Comparison of ENCODE assay signal across 9 mouse cellular contexts in genomic region chr11:116103572-116103971, GRCm38 (mm10). TPM values are rescaled to one million over a fixed set of nuclear protein-coding genes. Genes with fewer than 3 reads are reported as not detected.
DNase-seq lines count a peak whose midpoint lies in the region; ATAC-seq lines count a peak whose summit lies in the region.
"Had no signal": no experiment of that assay in that cellular context is flagged by ENCODE, and none has a peak within 500 bp of the region (broad histone marks: within the 10 kb centered on the region; RNA-seq: fewer than 3 reads in every experiment).

No protein-coding gene starts in this region.

- H3K36me3 ChIP-seq in forebrain, embryonic 15.5 days = no peaks in the 10 kb centered on the region
- H3K36me3 ChIP-seq in forebrain, embryonic 13.5 days (ENCODE audit: poor library complexity, severe bottlenecking) = no peaks in the 10 kb centered on the region
- H3K36me3 ChIP-seq in midbrain, embryonic 10.5 days = no peaks in the 10 kb centered on the region
- no peaks in the 10 kb centered on the region for H3K36me3 ChIP-seq in midbrain, embryonic 11.5 days (ENCODE audit: control insufficient read depth, insufficient read depth, low read length)
- no peaks in the 10 kb centered on the region for H3K36me3 ChIP-seq in intestine, embryonic 16.5 days (ENCODE audit: control insufficient read depth, insufficient read depth, low read length)
- no peaks in the 10 kb centered on the region; the same call in 1 of the 2 replicates for H3K36me3 ChIP-seq in stomach, embryonic 15.5 days

- no peak overlapping the region for H3K9ac ChIP-seq in forebrain, embryonic 15.5 days (replicated peaks)
- no peak overlapping the region for H3K9ac ChIP-seq in forebrain, embryonic 13.5 days
- H3K9ac ChIP-seq in midbrain, embryonic 11.5 days (ENCODE audit: low read length) = no peak overlapping the region
- H3K9ac ChIP-seq in intestine, embryonic 16.5 days (ENCODE audit: low read depth, low read length) = peak overlapping the region; percentile 17; the same call in 1 of the 2 replicates
- no peak overlapping the region for H3K9ac ChIP-seq in stomach, embryonic 15.5 days

- no peak for DNase-seq in midbrain, embryonic 10.5 days (ENCODE audit: low spot score)
- no peak for DNase-seq in midbrain, embryonic 11.5 days (ENCODE audit: low spot score, missing footprints)
- DNase-seq in left cerebral cortex, postnatal 25 days (ENCODE audit: low spot score in 2 of 2) = no peak

- ATAC-seq in forebrain, embryonic 15.5 days (replicated peaks) = no peak
- no peak for ATAC-seq in forebrain, embryonic 13.5 days
- ATAC-seq in midbrain, embryonic 11.5 days (ENCODE audit: low FRiP score) = no peak
- no peak for ATAC-seq in intestine, embryonic 16.5 days
- no peak for ATAC-seq in stomach, embryonic 15.5 days (ENCODE audit: insufficient read depth, low FRiP score, low read depth)
- ATAC-seq in monocyte, adult 5-6 weeks (replicated peaks; ENCODE audit: insufficient number of reproducible peaks, low FRiP score, low TSS enrichment, poor library complexity, severe bottlenecking) = no peak

- WGBS in forebrain, embryonic 15.5 days = 72% methylated on average over 12 of the region's 12 CpGs
- WGBS in forebrain, embryonic 13.5 days = 78% methylated on average over 12 of the region's 12 CpGs
- WGBS in midbrain, embryonic 10.5 days = 89% methylated on average over 11 of the region's 12 CpGs
- WGBS in midbrain, embryonic 11.5 days = 77% methylated on average over 12 of the region's 12 CpGs
- WGBS in intestine, embryonic 16.5 days = 74% methylated on average over 12 of the region's 12 CpGs
- WGBS in stomach, embryonic 15.5 days = 61% methylated on average over 12 of the region's 12 CpGs

- H3K27me3 ChIP-seq in forebrain, embryonic 15.5 days = peaks cover 32% of the 10 kb centered on the region
- H3K27me3 ChIP-seq in forebrain, embryonic 13.5 days = peaks cover 33% of the 10 kb centered on the region
- peaks cover 54% of the 10 kb centered on the region for H3K27me3 ChIP-seq in midbrain, embryonic 10.5 days (ENCODE audit: low read depth, poor library complexity, severe bottlenecking)
- H3K27me3 ChIP-seq in midbrain, embryonic 11.5 days (ENCODE audit: control insufficient read depth, insufficient read depth, low read length) = peaks cover 28% of the 10 kb centered on the region
- H3K27me3 ChIP-seq in intestine, embryonic 16.5 days (replicated peaks; ENCODE audit: control insufficient read depth, insufficient read depth, low read length) = peaks cover 15% of the 10 kb centered on the region; the same call in 1 of the 2 replicates
- peaks cover 13% of the 10 kb centered on the region for H3K27me3 ChIP-seq in stomach, embryonic 15.5 days (replicated peaks)

- no peaks in the 10 kb centered on the region for H3K9me3 ChIP-seq in forebrain, embryonic 15.5 days
- no peaks in the 10 kb centered on the region for H3K9me3 ChIP-seq in forebrain, embryonic 13.5 days (replicated peaks)
- H3K9me3 ChIP-seq in midbrain, embryonic 10.5 days (replicated peaks) = no peaks in the 10 kb centered on the region
- no peaks in the 10 kb centered on the region for H3K9me3 ChIP-seq in midbrain, embryonic 11.5 days (ENCODE audit: control insufficient read depth, low read length)
- H3K9me3 ChIP-seq in intestine, embryonic 16.5 days (ENCODE audit: control insufficient read depth, low read length) = no peaks in the 10 kb centered on the region
- no peaks in the 10 kb centered on the region for H3K9me3 ChIP-seq in stomach, embryonic 15.5 days

- 0 out of 2 replicates have a peak overlapping the region, but pooled peaks have one; percentile 5 for H3K27ac ChIP-seq in forebrain, embryonic 15.5 days (replicated peaks)
- H3K27ac ChIP-seq in forebrain, embryonic 13.5 days = no peak overlapping the region
- H3K27ac ChIP-seq in midbrain, embryonic 10.5 days (replicated peaks) = peak overlapping the region; percentile 72
- H3K27ac ChIP-seq in midbrain, embryonic 11.5 days (ENCODE audit: low read depth, low read length) = no peak overlapping the region
- H3K27ac ChIP-seq in intestine, embryonic 16.5 days (ENCODE audit: low read length) = peak overlapping the region; percentile 70
- H3K27ac ChIP-seq in stomach, embryonic 15.5 days = peak overlapping the region; percentile 95

- H3K4me2 ChIP-seq in forebrain, embryonic 15.5 days (replicated peaks) = no peak overlapping the region
- no peak overlapping the region for H3K4me2 ChIP-seq in forebrain, embryonic 13.5 days
- H3K4me2 ChIP-seq in midbrain, embryonic 11.5 days = no peak overlapping the region
- no peak overlapping the region for H3K4me2 ChIP-seq in intestine, embryonic 16.5 days (ENCODE audit: low read depth, low read length)
- H3K4me2 ChIP-seq in stomach, embryonic 15.5 days = peak overlapping the region; percentile 33

- H3K4me3 ChIP-seq in forebrain, embryonic 15.5 days = no peak overlapping the region
- no peak overlapping the region for H3K4me3 ChIP-seq in forebrain, embryonic 13.5 days
- no peak overlapping the region for H3K4me3 ChIP-seq in midbrain, embryonic 10.5 days
- H3K4me3 ChIP-seq in midbrain, embryonic 11.5 days (ENCODE audit: low read depth, low read length) = no peak overlapping the region
- H3K4me3 ChIP-seq in intestine, embryonic 16.5 days (ENCODE audit: low read length) = no peak overlapping the region
- no peak overlapping the region for H3K4me3 ChIP-seq in stomach, embryonic 15.5 days (replicated peaks)
- H3K4me3 ChIP-seq: erythroblast, embryonic 14.5 days had no signal

- intact Hi-C loops in left cerebral cortex, postnatal 25 days (cut with DNase I) = loop anchor here (10.0 kb wide), 2 partner anchors 169 to 351 kb away; partner anchors contain the start of genes Recql5 and Sap30bp

- H3K4me1 ChIP-seq in forebrain, embryonic 15.5 days = peaks cover 41% of the 10 kb centered on the region
- peaks cover 44% of the 10 kb centered on the region for H3K4me1 ChIP-seq in forebrain, embryonic 13.5 days
- H3K4me1 ChIP-seq in midbrain, embryonic 10.5 days = peaks cover 65% of the 10 kb centered on the region
- peaks cover 31% of the 10 kb centered on the region for H3K4me1 ChIP-seq in midbrain, embryonic 11.5 days (ENCODE audit: control insufficient read depth, insufficient read depth, low read length)
- peaks cover 79% of the 10 kb centered on the region for H3K4me1 ChIP-seq in intestine, embryonic 16.5 days (ENCODE audit: control insufficient read depth, insufficient read depth, low read length)
- peaks cover 89% of the 10 kb centered on the region for H3K4me1 ChIP-seq in stomach, embryonic 15.5 days

RNA-seq across cellular contexts. Expression of gene Wbp2, which starts 16.8 kb away (rescaled TPM):
- 138 and 144 TPM in 2 replicates for polyA plus RNA-seq in forebrain, embryonic 15.5 days (2015; fragmentation: Nextera tagmentation; extraction: Ambion mirVana)
- polyA plus RNA-seq in forebrain, embryonic 13.5 days (2015; fragmentation: Nextera tagmentation; extraction: Ambion mirVana) = 114 and 115 TPM in 2 replicates
- 91.8 and 109 TPM in 2 replicates for polyA plus RNA-seq in midbrain, embryonic 10.5 days (2016; fragmentation: Nextera tagmentation; extraction: Ambion mirVana)
- 84.9 and 86.8 TPM in 2 replicates for polyA plus RNA-seq in midbrain, embryonic 11.5 days (2014; fragmentation: Nextera tagmentation; extraction: Ambion mirVana)
- polyA plus RNA-seq in intestine, embryonic 16.5 days (2015; fragmentation: Nextera tagmentation; extraction: Ambion mirVana) = 135 and 160 TPM in 2 replicates
- 70.4 and 77.6 TPM in 2 replicates for polyA plus RNA-seq in stomach, embryonic 15.5 days (2015; fragmentation: Nextera tagmentation; extraction: Ambion mirVana)
- total RNA-seq in monocyte, adult 5-6 weeks (2017) = 59.0 to 73.8 TPM (median 62.7 TPM) in 3 replicates
- 100 to 1,000 TPM; 342 to 363 TPM for total RNA-seq in left cerebral cortex, postnatal 25 days (2021)

RNA-seq across cellular contexts. Expression of gene Trim47, which starts 23.4 kb away (rescaled TPM):
- 7.0 and 7.7 TPM in 2 replicates for polyA plus RNA-seq in forebrain, embryonic 15.5 days (2015; fragmentation: Nextera tagmentation; extraction: Ambion mirVana)
- 2.7 and 2.8 TPM in 2 replicates for polyA plus RNA-seq in forebrain, embryonic 13.5 days (2015; fragmentation: Nextera tagmentation; extraction: Ambion mirVana)
- 2.7 TPM in 2 replicates for polyA plus RNA-seq in midbrain, embryonic 10.5 days (2016; fragmentation: Nextera tagmentation; extraction: Ambion mirVana)
- 2.7 TPM in 2 replicates for polyA plus RNA-seq in midbrain, embryonic 11.5 days (2014; fragmentation: Nextera tagmentation; extraction: Ambion mirVana)
- 13.9 and 14.7 TPM in 2 replicates for polyA plus RNA-seq in intestine, embryonic 16.5 days (2015; fragmentation: Nextera tagmentation; extraction: Ambion mirVana)
- 27.6 and 30.9 TPM in 2 replicates for polyA plus RNA-seq in stomach, embryonic 15.5 days (2015; fragmentation: Nextera tagmentation; extraction: Ambion mirVana)
- not detected in 3 replicates for total RNA-seq in monocyte, adult 5-6 weeks (2017)
- 1 to 10 TPM; 7.0 to 7.4 TPM for total RNA-seq in left cerebral cortex, postnatal 25 days (2021)

RNA-seq across cellular contexts. Expression of gene Unc13d, which starts 25.8 kb away (rescaled TPM):
- 0.70 and 0.80 TPM in 2 replicates for polyA plus RNA-seq in forebrain, embryonic 15.5 days (2015; fragmentation: Nextera tagmentation; extraction: Ambion mirVana)
- 0.84 and 0.98 TPM in 2 replicates for polyA plus RNA-seq in forebrain, embryonic 13.5 days (2015; fragmentation: Nextera tagmentation; extraction: Ambion mirVana)
- 2.5 and 3.1 TPM in 2 replicates for polyA plus RNA-seq in midbrain, embryonic 10.5 days (2016; fragmentation: Nextera tagmentation; extraction: Ambion mirVana)
- 0.82 and 1.1 TPM in 2 replicates for polyA plus RNA-seq in midbrain, embryonic 11.5 days (2014; fragmentation: Nextera tagmentation; extraction: Ambion mirVana)
- polyA plus RNA-seq in intestine, embryonic 16.5 days (2015; fragmentation: Nextera tagmentation; extraction: Ambion mirVana) = 6.4 and 7.5 TPM in 2 replicates
- polyA plus RNA-seq in stomach, embryonic 15.5 days (2015; fragmentation: Nextera tagmentation; extraction: Ambion mirVana) = 6.5 and 8.0 TPM in 2 replicates
- total RNA-seq in monocyte, adult 5-6 weeks (2017) = 27.7 to 53.1 TPM (median 29.1 TPM) in 3 replicates
- total RNA-seq in left cerebral cortex, postnatal 25 days (2021) = 1 to 10 TPM in 1 of 2 experiments, under 1 TPM in 1; 0.82 to 1.0 TPM

RNA-seq across cellular contexts. Expression of gene Trim65, which starts 27.4 kb away (rescaled TPM):
- 1.6 and 1.9 TPM in 2 replicates for polyA plus RNA-seq in forebrain, embryonic 15.5 days (2015; fragmentation: Nextera tagmentation; extraction: Ambion mirVana)
- 1.2 and 1.6 TPM in 2 replicates for polyA plus RNA-seq in forebrain, embryonic 13.5 days (2015; fragmentation: Nextera tagmentation; extraction: Ambion mirVana)
- polyA plus RNA-seq in midbrain, embryonic 10.5 days (2016; fragmentation: Nextera tagmentation; extraction: Ambion mirVana) = 1.4 and 1.8 TPM in 2 replicates
- 1.3 TPM in 2 replicates for polyA plus RNA-seq in midbrain, embryonic 11.5 days (2014; fragmentation: Nextera tagmentation; extraction: Ambion mirVana)
- polyA plus RNA-seq in intestine, embryonic 16.5 days (2015; fragmentation: Nextera tagmentation; extraction: Ambion mirVana) = 7.7 and 9.3 TPM in 2 replicates
- 5.7 and 6.5 TPM in 2 replicates for polyA plus RNA-seq in stomach, embryonic 15.5 days (2015; fragmentation: Nextera tagmentation; extraction: Ambion mirVana)
- 13.9 to 23.1 TPM (median 20.1 TPM) in 3 replicates for total RNA-seq in monocyte, adult 5-6 weeks (2017)
- total RNA-seq in left cerebral cortex, postnatal 25 days (2021) = 1 to 10 TPM; 7.0 to 7.1 TPM

RNA-seq across cellular contexts. Expression of gene Mrpl38, which starts 35.1 kb away (rescaled TPM):
- polyA plus RNA-seq in forebrain, embryonic 15.5 days (2015; fragmentation: Nextera tagmentation; extraction: Ambion mirVana) = 77.7 and 78.5 TPM in 2 replicates
- 79.8 and 86.1 TPM in 2 replicates for polyA plus RNA-seq in forebrain, embryonic 13.5 days (2015; fragmentation: Nextera tagmentation; extraction: Ambion mirVana)
- 113 TPM in 2 replicates for polyA plus RNA-seq in midbrain, embryonic 10.5 days (2016; fragmentation: Nextera tagmentation; extraction: Ambion mirVana)
- polyA plus RNA-seq in midbrain, embryonic 11.5 days (2014; fragmentation: Nextera tagmentation; extraction: Ambion mirVana) = 96.3 and 97.0 TPM in 2 replicates
- polyA plus RNA-seq in intestine, embryonic 16.5 days (2015; fragmentation: Nextera tagmentation; extraction: Ambion mirVana) = 104 and 110 TPM in 2 replicates
- polyA plus RNA-seq in stomach, embryonic 15.5 days (2015; fragmentation: Nextera tagmentation; extraction: Ambion mirVana) = 94.8 and 102 TPM in 2 replicates
- 10.7 to 28.4 TPM (median 15.3 TPM) in 3 replicates for total RNA-seq in monocyte, adult 5-6 weeks (2017)
- 10 to 100 TPM; 53.0 to 53.8 TPM for total RNA-seq in left cerebral cortex, postnatal 25 days (2021)

Comparison
In these comparisons a context has a peak if more than half of its experiments do, and no peak if none do; other contexts are left out.
1. H3K27ac ChIP-seq: peak in forebrain, embryonic 15.5 days (single experiment), midbrain, embryonic 10.5 days (single experiment), intestine, embryonic 16.5 days (single experiment) and stomach, embryonic 15.5 days (single experiment); none in forebrain, embryonic 13.5 days (single experiment) and midbrain, embryonic 11.5 days (single experiment).